Mouse (Mus musculus) left cerebral cortex, adult 18-20 months (tissue): Measurements from ENCODE around the gene Nipal3. TPM values are rescaled to one million over a fixed set of nuclear protein-coding genes. Genes with fewer than 3 reads are reported as not detected.

Experiments used
- DNase-seq, 2 experiments: peaks; one replicate each; pipeline ENCODE4 v3.0.0; 2021 to 2022; ENCODE audit warnings: low spot score in 2 of 2, mixed read lengths in 1 of 2
- long read RNA-seq, 2 experiments: library from polyadenylated mRNA; stranded (forward); transcript quantifications; one replicate each; pipeline ENCODE4 v2.0.0; 2021
- total RNA-seq, 2 experiments: library from RNA; stranded (reverse); gene quantifications; 2 replicates each; pipeline ENCODE4 v1.2.3; 2021

Nipal3 gene
- 100 to 1,000 TPM in 1 of 2 experiments, 10 to 100 TPM in 1; 87.4 to 101 TPM for total RNA-seq
- long read RNA-seq, experiment 1, full-length matches to known transcripts: 3 of 48 reads
- long read RNA-seq, experiment 1, partial matches to known transcripts: 5 of 48 reads
- long read RNA-seq, experiment 1, other reads (novel, unspliced or antisense): 40 of 48 reads
- long read RNA-seq, experiment 2, full-length matches to known transcripts: 4 of 54 reads
- long read RNA-seq, experiment 2, partial matches to known transcripts: 2 of 54 reads
- long read RNA-seq, experiment 2, other reads (novel, unspliced or antisense): 48 of 54 reads

GRCm38 (mm10) chr4:135494521-135495396, at the start of gene Nipal3, which contains the start of gene Stpg1:
TSS of gene Nipal3 (minus strand) at chr4:135495038.
TSS of gene Stpg1 (plus strand) at chr4:135494790.
- peak; percentile 85 to 89 for DNase-seq

GRCm38 (mm10) chr4:135544284-135544683, 49.4 kb upstream of the Nipal3 start:
- DNase-seq: no peak

- no peak for DNase-seq
Measured at GRCm38 (mm10) chr4:135540057-135540456, 45.2 kb upstream of the Nipal3 start.

- no peak for DNase-seq
Measured at GRCm38 (mm10) chr4:135539056-135539455, 44.2 kb upstream of the Nipal3 start.

- DNase-seq: no peak
Measured at GRCm38 (mm10) chr4:135535021-135535420, 40.2 kb upstream of the Nipal3 start.

GRCm38 (mm10) chr4:135533001-135533400, 38.2 kb upstream of the Nipal3 start:
- no peak for DNase-seq

GRCm38 (mm10) chr4:135531771-135532613, 37.2 kb upstream of the Nipal3 start:
- no peak for DNase-seq

- DNase-seq: peak; percentile 28 to 55
Measured at GRCm38 (mm10) chr4:135531236-135531635, 36.4 kb upstream of the Nipal3 start.

- no peak for DNase-seq
Measured at GRCm38 (mm10) chr4:135530270-135530669, 35.4 kb upstream of the Nipal3 start.

- no peak for DNase-seq
Measured at GRCm38 (mm10) chr4:135526039-135526710, 31.3 kb upstream of the Nipal3 start.

- no peak for DNase-seq
Measured at GRCm38 (mm10) chr4:135525057-135525456, 30.2 kb upstream of the Nipal3 start.

GRCm38 (mm10) chr4:135523939-135524338, 29.1 kb upstream of the Nipal3 start:
- no peak for DNase-seq

- DNase-seq: no peak
Measured at GRCm38 (mm10) chr4:135520421-135520820, 25.6 kb upstream of the Nipal3 start.

- DNase-seq: no peak
Measured at GRCm38 (mm10) chr4:135518135-135518534, 23.3 kb upstream of the Nipal3 start.

GRCm38 (mm10) chr4:135516351-135517316, 21.8 kb upstream of the Nipal3 start:
- peak; percentile 15 to 42 for DNase-seq

- DNase-seq: no peak
Measured at GRCm38 (mm10) chr4:135514925-135515324, 20.1 kb upstream of the Nipal3 start.

- DNase-seq: no peak
Measured at GRCm38 (mm10) chr4:135513865-135514264, 19.0 kb upstream of the Nipal3 start.

GRCm38 (mm10) chr4:135509515-135509914, 14.7 kb upstream of the Nipal3 start:
- no peak for DNase-seq

- peak; percentile 79 to 80 for DNase-seq
Measured at GRCm38 (mm10) chr4:135508419-135509039, 13.7 kb upstream of the Nipal3 start.
